Mouse (Mus musculus) adrenal gland, postnatal 14 days (tissue): ENCODE data around the gene 2900026A02Rik. TPM values are rescaled to one million over a fixed set of nuclear protein-coding genes. Genes with fewer than 3 reads are reported as not detected.

Experiments used
- DNase-seq: peaks from one replicate; pipeline ENCODE4 v3.0.0; 2021; ENCODE audit warnings: mixed read lengths
- long read RNA-seq, 2 experiments: library from polyadenylated mRNA; stranded (forward); transcript quantifications; one replicate each; pipeline ENCODE4 v2.0.0; 2021
- total RNA-seq: library from RNA; stranded (reverse); gene quantifications from 2 replicates; pipeline ENCODE4 v1.2.3, GENCODE M21; 2021

2900026A02Rik gene
- 18.2 and 20.7 TPM in 2 replicates for total RNA-seq
- long read RNA-seq, experiment 1, partial matches to known transcripts = 1 of 5 reads
- long read RNA-seq, experiment 1, other reads (novel, unspliced or antisense) = 4 of 5 reads
- long read RNA-seq, experiment 2, full-length matches to known transcripts = 4 of 7 reads
- long read RNA-seq, experiment 2, partial matches to known transcripts = 1 of 7 reads
- long read RNA-seq, experiment 2, other reads (novel, unspliced or antisense) = 2 of 7 reads

GRCm38 (mm10) chr5:113221147-113221865, at the start of gene 2900026A02Rik:
TSS of gene 2900026A02Rik (minus strand) at chr5:113221236.
- peak; percentile 91 for DNase-seq

DNA sequence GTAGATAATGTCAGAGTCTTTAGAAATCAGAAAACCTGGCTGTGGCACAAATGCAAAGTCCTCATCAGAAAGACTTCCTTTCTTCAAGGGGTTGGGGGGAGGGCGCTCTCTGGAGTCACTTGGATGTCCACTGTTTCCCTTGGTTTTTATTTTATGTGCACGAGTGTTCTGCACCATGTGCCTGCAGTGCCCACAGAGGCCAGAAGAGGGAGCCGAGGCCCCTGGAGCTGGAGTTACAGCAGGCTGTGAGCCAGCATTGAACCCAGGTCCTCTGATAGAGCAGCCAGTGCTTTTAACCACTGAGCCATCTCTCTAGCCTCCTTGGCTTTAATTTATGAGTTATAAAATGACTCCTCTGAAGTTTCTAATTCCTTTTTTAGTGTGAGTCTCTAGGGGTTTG, 49.0 kb upstream of the 2900026A02Rik start:
- DNase-seq = no peak

DNA sequence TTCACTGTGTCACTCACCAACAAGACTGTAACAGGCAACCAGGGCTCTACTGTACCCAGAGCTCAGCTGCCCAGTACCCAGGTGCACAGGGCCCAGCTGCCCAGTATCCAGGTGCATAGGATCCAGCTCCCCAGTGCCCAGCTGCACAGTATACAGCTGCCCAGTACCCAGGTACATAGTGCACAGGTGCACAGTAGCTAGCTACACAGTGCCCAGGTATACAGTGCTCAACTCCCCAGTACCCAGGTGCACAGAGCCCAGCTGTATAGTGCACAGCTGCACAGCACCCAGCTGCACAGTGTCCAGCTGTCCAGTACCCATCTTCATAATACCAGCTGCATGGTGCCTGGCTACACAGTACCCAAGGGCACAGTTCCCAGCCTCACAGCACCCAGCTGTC, 47.2 kb upstream of the 2900026A02Rik start:
- no peak for DNase-seq

GRCm38 (mm10) chr5:113265637-113266036, 44.6 kb upstream of the 2900026A02Rik start:
- DNase-seq = no peak

DNA sequence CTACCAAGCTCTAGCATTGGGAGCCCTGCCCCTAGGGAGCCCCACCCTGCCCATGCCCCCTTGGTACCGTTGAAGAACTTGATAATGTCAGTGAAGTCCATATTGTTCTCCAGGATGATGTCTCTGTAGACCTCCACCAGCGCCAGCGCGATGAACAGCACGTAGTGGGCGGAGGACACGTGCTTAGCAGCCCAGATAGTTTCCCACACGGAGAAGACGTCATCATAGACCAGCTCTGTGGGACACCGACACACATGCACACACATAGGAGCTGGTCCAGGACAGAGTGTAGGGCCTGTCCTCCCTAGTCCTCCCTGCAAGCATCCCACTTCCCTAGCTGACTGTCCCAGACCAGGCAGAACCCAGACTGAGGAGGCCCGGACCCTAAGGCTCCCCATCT, 29.8 kb upstream of the 2900026A02Rik start:
- DNase-seq = no peak

- no peak for DNase-seq
Observed at GRCm38 (mm10) chr5:113249263-113249930, 28.4 kb upstream of the 2900026A02Rik start.

DNA sequence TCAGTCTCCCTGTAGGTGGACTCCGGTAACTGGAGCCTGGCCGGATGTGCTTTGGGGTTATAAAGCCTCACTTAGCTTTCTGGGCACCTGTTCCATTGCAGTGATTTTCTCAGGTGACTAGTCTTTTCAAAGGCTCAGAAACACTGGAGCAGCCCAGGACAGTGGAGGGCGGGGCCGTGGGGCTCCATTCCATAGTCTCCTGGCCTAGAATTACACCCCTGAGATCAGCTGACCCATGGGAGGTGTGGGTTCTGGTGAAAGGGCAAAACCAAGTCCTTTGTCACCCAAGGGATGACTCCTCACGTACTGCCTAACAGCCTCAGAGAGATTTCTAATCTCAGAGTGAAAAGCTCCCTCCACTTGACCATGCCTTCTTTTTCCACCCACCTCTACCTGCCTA, 9.2 kb upstream of the 2900026A02Rik start:
- DNase-seq = no peak

- peak; percentile 90 for DNase-seq
Observed at GRCm38 (mm10) chr5:113226632-113227102, 5.6 kb upstream of the 2900026A02Rik start, which contains the start of gene Tmem211. TSS of gene Tmem211 (plus strand) at chr5:113226909.

GRCm38 (mm10) chr5:113225686-113226435, 4.8 kb upstream of the 2900026A02Rik start:
- DNase-seq = no peak

- DNase-seq = peak; percentile 34
Observed at GRCm38 (mm10) chr5:113225271-113225670, 4.2 kb upstream of the 2900026A02Rik start.

GRCm38 (mm10) chr5:113223888-113224287, 2.9 kb upstream of the 2900026A02Rik start:
- DNase-seq = no peak

GRCm38 (mm10) chr5:113220383-113221146, 471 bp downstream of the 2900026A02Rik start:
- DNase-seq = peak; percentile 57

DNA sequence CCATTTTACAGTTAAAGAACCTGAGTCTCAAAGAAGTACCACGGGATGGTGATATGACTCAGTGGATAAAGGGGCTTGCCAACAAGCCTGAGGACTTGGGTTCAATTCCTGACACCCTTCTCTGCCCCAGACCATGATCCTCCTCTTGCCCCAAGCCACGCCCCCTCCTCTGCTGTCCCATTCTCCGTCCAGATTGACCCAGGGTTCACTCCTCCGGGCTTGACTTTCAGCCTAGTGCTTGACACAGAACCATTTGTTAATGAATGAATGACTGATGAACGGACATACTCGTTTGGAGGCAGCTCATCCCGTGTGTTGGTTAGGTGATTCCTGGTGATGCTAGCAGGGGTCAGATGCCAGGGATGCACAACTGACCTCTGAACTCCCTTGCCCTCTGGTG, 1.2 kb downstream of the 2900026A02Rik start:
- no peak for DNase-seq

DNA sequence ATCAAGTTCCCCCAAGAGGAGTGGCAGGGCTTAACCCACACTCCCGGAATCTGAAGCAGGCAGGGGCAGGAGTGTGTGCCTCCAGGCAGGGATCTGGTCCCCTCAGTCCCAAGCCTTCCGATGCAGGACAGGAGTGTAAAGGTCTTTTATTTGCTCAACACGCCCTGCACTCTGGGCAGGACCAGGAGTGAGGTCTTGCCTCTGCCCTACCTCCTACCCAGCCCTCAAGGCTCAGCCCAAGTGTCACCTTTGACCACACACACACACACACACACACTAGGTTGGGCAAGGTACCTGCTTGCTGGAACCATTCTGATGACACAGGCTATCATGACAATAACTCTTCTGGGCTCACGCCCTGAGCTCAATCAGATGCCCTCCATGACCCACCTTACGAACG, 1.6 kb downstream of the 2900026A02Rik start:
- DNase-seq = no peak

DNA sequence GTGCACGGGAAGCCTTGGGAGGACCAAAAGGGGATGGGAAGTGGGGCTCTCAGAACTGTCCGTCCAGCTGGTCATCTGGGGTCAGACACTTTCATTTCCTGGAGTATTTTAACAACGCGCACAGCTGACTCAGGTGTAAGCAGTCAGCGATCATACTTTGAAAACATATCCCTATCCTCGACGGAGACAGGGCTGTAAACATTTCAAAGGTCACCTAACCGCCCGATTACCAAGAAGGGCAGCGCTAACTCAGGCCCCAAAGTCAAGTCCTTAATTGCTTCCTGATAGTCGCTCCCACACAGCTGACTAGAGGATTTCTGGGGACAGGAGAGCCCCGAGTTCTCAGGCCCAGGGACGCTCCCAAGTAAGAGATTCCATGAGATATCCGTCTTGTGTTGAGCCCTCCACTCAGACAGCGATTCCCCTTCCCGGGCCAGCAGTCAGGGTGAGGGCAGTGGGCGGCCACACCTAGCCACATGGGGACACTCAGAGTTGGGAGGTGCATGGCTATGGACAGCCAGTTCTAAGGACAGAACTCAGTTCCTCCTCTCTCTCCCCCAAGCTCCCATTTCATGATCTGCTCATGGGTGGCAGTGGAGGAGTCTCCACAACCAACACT, 2.3 kb downstream of the 2900026A02Rik start:
- DNase-seq = no peak

- DNase-seq = no peak
Observed at GRCm38 (mm10) chr5:113217076-113217475, 4.0 kb downstream of the 2900026A02Rik start.

GRCm38 (mm10) chr5:113216328-113216960, 4.6 kb downstream of the 2900026A02Rik start:
- DNase-seq = no peak

DNA sequence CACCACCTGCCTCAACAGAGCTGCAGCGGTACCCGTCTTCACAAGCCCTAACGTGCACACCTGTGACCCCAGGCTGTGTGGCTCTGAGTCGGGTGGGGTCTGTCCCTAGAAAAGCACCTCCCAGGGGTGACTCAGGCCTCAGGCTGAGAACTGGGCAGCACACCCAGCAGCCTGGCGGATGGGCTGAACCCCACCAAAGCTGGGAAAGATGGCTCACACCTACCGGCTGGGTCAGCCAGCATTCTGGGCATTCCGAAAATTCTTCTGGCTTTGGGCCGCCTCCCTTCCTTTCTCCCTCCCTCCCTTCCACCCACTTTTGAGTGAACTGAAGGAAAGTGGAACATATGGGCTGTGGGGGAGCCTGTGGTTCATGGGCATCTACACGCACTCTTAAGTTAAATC, 5.4 kb downstream of the 2900026A02Rik start:
- DNase-seq = no peak

DNA sequence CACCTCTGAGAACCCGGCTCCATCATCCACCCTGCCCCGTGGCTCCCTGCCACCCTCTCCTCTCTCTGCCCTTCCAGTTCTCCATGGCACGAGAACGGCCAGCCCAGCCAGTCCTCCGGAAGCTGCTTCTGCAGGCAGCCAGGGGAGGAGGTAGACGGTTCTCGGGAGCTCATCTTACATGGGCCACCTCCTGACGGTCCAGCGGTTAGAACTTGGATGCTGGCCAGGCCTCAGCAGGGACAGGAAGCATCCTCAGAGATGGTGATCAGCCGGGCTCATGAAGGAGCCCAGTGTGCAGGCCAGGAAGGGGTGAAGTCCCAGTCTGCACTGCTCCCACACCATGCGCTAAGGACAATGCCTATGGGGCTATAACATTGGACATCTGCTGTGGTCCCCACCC, 6.6 kb downstream of the 2900026A02Rik start:
- peak; percentile 72 for DNase-seq

- DNase-seq = no peak
Observed at GRCm38 (mm10) chr5:113214041-113214440, 7.0 kb downstream of the 2900026A02Rik start.
